Mouse (Mus musculus) brain, embryonic 14.5 days (tissue): ENCODE data around the gene Tubg2.

Experiments used
- CTCF ChIP-seq: fragments of 200-500 bp; IDR thresholded peaks from 2 replicates; pipeline ENCODE4 v1.5.1; 2012; ENCODE audit warnings: inconsistent platforms, mild to moderate bottlenecking, moderate library complexity, borderline replicate concordance; ENCODE audit not compliant: insufficient read depth, insufficient read length; ENCODE audit errors: extremely low read depth
- POLR2A ChIP-seq: fragments of 200-500 bp; IDR thresholded peaks from 2 replicates; pipeline ENCODE4 v1.6.1; 2012; ENCODE audit warnings: mild to moderate bottlenecking, inconsistent platforms, borderline replicate concordance; ENCODE audit not compliant: poor library complexity, insufficient read depth, insufficient read length, severe bottlenecking; ENCODE audit errors: extremely low read depth

DNA sequence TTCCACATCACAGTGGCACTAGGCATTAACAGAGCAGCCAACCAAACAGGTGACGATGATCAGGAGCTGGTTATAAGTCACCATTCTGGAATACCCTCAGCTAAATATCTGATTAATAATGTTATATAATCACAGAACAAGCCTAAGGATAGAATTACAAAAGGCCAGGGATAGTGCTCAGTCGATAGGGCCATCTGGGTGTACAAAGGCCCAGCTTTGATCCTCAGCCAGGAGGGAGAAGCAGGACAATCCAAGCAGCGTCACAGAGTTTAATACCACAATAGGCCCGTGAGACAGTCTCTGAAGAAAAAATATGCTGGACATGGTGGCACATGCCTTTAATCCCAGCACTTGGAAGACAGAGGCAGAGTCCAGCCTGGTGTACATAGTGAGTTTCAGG lies 46.4 kb upstream of the Tubg2 start:
- TF ChIP-seq CTCF (no peak), POLR2A (no peak)
